13 mouse cellular contexts compared by ENCODE assay signal in the genomic region with DNA sequence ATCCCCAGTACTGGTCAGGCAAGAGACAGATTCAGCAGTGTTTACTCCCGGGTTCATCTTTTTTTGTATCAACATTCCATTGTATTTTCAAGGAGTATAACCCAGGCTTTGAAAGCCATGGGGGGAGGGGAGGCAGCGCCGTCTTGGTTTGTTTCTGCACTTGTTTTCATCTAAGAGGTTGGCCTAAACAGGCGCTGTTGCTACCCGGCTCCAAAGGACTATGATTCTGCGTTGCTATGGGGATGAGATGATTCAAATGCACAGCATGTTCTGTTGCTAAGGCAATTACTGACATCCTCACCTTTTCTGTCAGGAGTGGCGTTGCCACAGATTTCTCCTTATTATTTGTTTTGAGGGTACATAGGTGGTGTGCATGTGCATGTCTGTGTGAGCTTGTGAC. TPM values are rescaled to one million over a fixed set of nuclear protein-coding genes. Genes with fewer than 3 reads are reported as not detected.
DNase-seq lines count a peak whose midpoint lies in the region; ATAC-seq and TF ChIP-seq lines count a peak whose summit lies in the region.
"Had no signal": no experiment of that assay in that cellular context is flagged by ENCODE, and none has a peak within 500 bp of the region (broad histone marks: within the 10 kb centered on the region; RNA-seq: fewer than 3 reads in every experiment).

No protein-coding gene starts in this region.

- H3K9ac ChIP-seq in ES-Bruce4 (ENCODE audit: low read depth, poor library complexity, severe bottlenecking) = peak overlapping the region; percentile 42; the same call in 1 of the 2 replicates
- H3K9ac ChIP-seq in forebrain, embryonic 13.5 days = no peak overlapping the region
- no peak overlapping the region for H3K9ac ChIP-seq in midbrain, embryonic 12.5 days (replicated peaks)

- no peak for TF ChIP-seq CTCF in ES-Bruce4 (IDR thresholded peaks at IDR 0.05; ENCODE audit: low read depth, low read length)

- TF ChIP-seq EP300 in ES-Bruce4 (IDR thresholded peaks at IDR 0.05; ENCODE audit: insufficient read depth, low read depth, low read length) = no peak

- peak; percentile 44 for DNase-seq in layer of hippocampus, adult 11-12 months (ENCODE audit: low spot score)
- no peak for DNase-seq in gastrocnemius, postnatal 10 days
- no peak for DNase-seq in gastrocnemius, postnatal 4 days (ENCODE audit: low spot score in 2 of 2)
- DNase-seq in embryo, embryonic 10 days (ENCODE audit: low spot score) = no peak
- DNase-seq: gastrocnemius, adult 2 months; liver had no signal

- WGBS in forebrain, embryonic 13.5 days = 16% methylated on average over 7 of the region's 7 CpGs
- WGBS in midbrain, embryonic 12.5 days = 32% methylated on average over 7 of the region's 7 CpGs

- no peak overlapping the region for H3K4me3 ChIP-seq in ES-Bruce4 (ENCODE audit: low read depth, low read length)
- no peak overlapping the region for H3K4me3 ChIP-seq in forebrain, embryonic 13.5 days
- no peak overlapping the region for H3K4me3 ChIP-seq in midbrain, embryonic 12.5 days
- H3K4me3 ChIP-seq: gastrocnemius, adult 2 months had no signal

- H3K27ac ChIP-seq in ES-Bruce4 (ENCODE audit: insufficient read depth, low read length) = peak overlapping the region; percentile 87
- peak overlapping the region; percentile 66 for H3K27ac ChIP-seq in forebrain, embryonic 13.5 days
- H3K27ac ChIP-seq in midbrain, embryonic 12.5 days (replicated peaks) = peak overlapping the region; percentile 50
- H3K27ac ChIP-seq: gastrocnemius, adult 2 months had no signal

- H3K4me1 ChIP-seq in ES-Bruce4 (ENCODE audit: control insufficient read depth, insufficient read depth, low read length) = peaks cover 8% of the 10 kb centered on the region
- H3K4me1 ChIP-seq in forebrain, embryonic 13.5 days = peaks cover 9% of the 10 kb centered on the region; the same call in 1 of the 2 replicates
- peaks cover 6% of the 10 kb centered on the region for H3K4me1 ChIP-seq in midbrain, embryonic 12.5 days

- H3K27me3 ChIP-seq in ES-Bruce4 (ENCODE audit: control insufficient read depth, insufficient read depth, low read length, poor library complexity, severe bottlenecking) = no peaks in the 10 kb centered on the region
- no peaks in the 10 kb centered on the region for H3K27me3 ChIP-seq in forebrain, embryonic 13.5 days
- H3K27me3 ChIP-seq in midbrain, embryonic 12.5 days = no peaks in the 10 kb centered on the region

- no peaks in the 10 kb centered on the region for H3K36me3 ChIP-seq in ES-Bruce4 (ENCODE audit: control insufficient read depth, insufficient read depth, low read length, poor library complexity, severe bottlenecking)
- no peaks in the 10 kb centered on the region for H3K36me3 ChIP-seq in forebrain, embryonic 13.5 days (ENCODE audit: poor library complexity, severe bottlenecking)
- no peaks in the 10 kb centered on the region for H3K36me3 ChIP-seq in midbrain, embryonic 12.5 days

- no peak for TF ChIP-seq POLR2A in ES-Bruce4 (IDR thresholded peaks at IDR 0.05; ENCODE audit: insufficient read depth, low read length)

- ATAC-seq in forebrain, embryonic 13.5 days = peak; percentile 75; the same call in 1 of the 2 replicates
- no peak for ATAC-seq in midbrain, embryonic 12.5 days (ENCODE audit: low FRiP score, low read depth)
- ATAC-seq in cerebellum, adult (ENCODE audit: insufficient number of reproducible peaks, low FRiP score, low TSS enrichment) = no peak

- H3K9me3 ChIP-seq in ES-Bruce4 (replicated peaks; ENCODE audit: control insufficient read depth, insufficient read depth, low read length, poor library complexity, severe bottlenecking) = peaks cover 23% of the 10 kb centered on the region
- no peaks in the 10 kb centered on the region; the same call in 1 of the 2 replicates for H3K9me3 ChIP-seq in forebrain, embryonic 13.5 days (replicated peaks)
- no peaks in the 10 kb centered on the region for H3K9me3 ChIP-seq in midbrain, embryonic 12.5 days

- peak overlapping the region; percentile 3; the same call in 1 of the 2 replicates for H3K4me2 ChIP-seq in forebrain, embryonic 13.5 days
- H3K4me2 ChIP-seq in midbrain, embryonic 12.5 days (replicated peaks) = no peak overlapping the region

RNA-seq across cellular contexts. Expression of a gene that starts 12.8 kb away (rescaled TPM):
- 46.9 and 51.6 TPM in 2 replicates for polyA plus RNA-seq in ES-Bruce4 (2011; ENCODE audit: insufficient read depth, insufficient read length, low read depth, missing spikeins)
- polyA plus RNA-seq in forebrain, embryonic 13.5 days (2015; fragmentation: Nextera tagmentation; extraction: Ambion mirVana) = 36.7 and 38.4 TPM in 2 replicates
- 49.8 and 51.1 TPM in 2 replicates for polyA plus RNA-seq in midbrain, embryonic 12.5 days (2016; fragmentation: Nextera tagmentation; extraction: Ambion mirVana)
- 10 to 100 TPM; 22.1 to 25.9 TPM for total RNA-seq in gastrocnemius, postnatal 10 days (2021)
- total RNA-seq in gastrocnemius, postnatal 4 days (2021) = 10 to 100 TPM; 34.0 to 39.8 TPM

RNA-seq across cellular contexts. Expression of a gene that starts 21.8 kb away (rescaled TPM):
- 0.42 and 0.52 TPM in 2 replicates for polyA plus RNA-seq in ES-Bruce4 (2011; ENCODE audit: insufficient read depth, insufficient read length, low read depth, missing spikeins)
- 0.05 TPM in 1 of 2 replicates, not detected in the other for polyA plus RNA-seq in forebrain, embryonic 13.5 days (2015; fragmentation: Nextera tagmentation; extraction: Ambion mirVana)
- not detected in 2 replicates for polyA plus RNA-seq in midbrain, embryonic 12.5 days (2016; fragmentation: Nextera tagmentation; extraction: Ambion mirVana)
- total RNA-seq in gastrocnemius, postnatal 10 days (2021) = not detected
- under 1 TPM in 1 of 2 experiments, not detected in 1; 0.05 TPM for total RNA-seq in gastrocnemius, postnatal 4 days (2021)
- total RNA-seq: adrenal gland, adult 18-20 months; gastrocnemius, adult 2 months; hematopoietic stem cell, adult 5-6 weeks had no signal

RNA-seq across cellular contexts. Expression of a gene that starts 55.0 kb away (rescaled TPM):
- 6.5 and 7.9 TPM in 2 replicates for polyA plus RNA-seq in ES-Bruce4 (2011; ENCODE audit: insufficient read depth, insufficient read length, low read depth, missing spikeins)
- 14.9 and 15.7 TPM in 2 replicates for polyA plus RNA-seq in forebrain, embryonic 13.5 days (2015; fragmentation: Nextera tagmentation; extraction: Ambion mirVana)
- polyA plus RNA-seq in midbrain, embryonic 12.5 days (2016; fragmentation: Nextera tagmentation; extraction: Ambion mirVana) = 16.2 and 17.8 TPM in 2 replicates
- total RNA-seq in gastrocnemius, postnatal 10 days (2021) = 1 to 10 TPM; 6.9 to 8.6 TPM
- 10 to 100 TPM in 1 of 2 experiments, 1 to 10 TPM in 1; 9.1 to 11.9 TPM for total RNA-seq in gastrocnemius, postnatal 4 days (2021)

RNA-seq across cellular contexts. Expression of a gene that starts 55.2 kb away (rescaled TPM):
- polyA plus RNA-seq in ES-Bruce4 (2011; ENCODE audit: insufficient read depth, insufficient read length, low read depth, missing spikeins) = not detected in 2 replicates
- polyA plus RNA-seq in forebrain, embryonic 13.5 days (2015; fragmentation: Nextera tagmentation; extraction: Ambion mirVana) = not detected in 2 replicates
- not detected in 2 replicates for polyA plus RNA-seq in midbrain, embryonic 12.5 days (2016; fragmentation: Nextera tagmentation; extraction: Ambion mirVana)
- not detected for total RNA-seq in gastrocnemius, postnatal 10 days (2021)
- total RNA-seq in gastrocnemius, postnatal 4 days (2021) = not detected
- total RNA-seq: adrenal gland, adult 18-20 months; gastrocnemius, adult 2 months; hematopoietic stem cell, adult 5-6 weeks had no signal
- polyA plus RNA-seq: stomach, embryonic 14.5 days had no signal
